Mouse (Mus musculus): Measurements from ENCODE around the gene Barx2. TPM values are rescaled to one million over a fixed set of nuclear protein-coding genes. Genes with fewer than 3 reads are reported as not detected.

The Barx2 gene
- polyA plus RNA-seq, 1 experiment from 2014 or later: not detected

DNA sequence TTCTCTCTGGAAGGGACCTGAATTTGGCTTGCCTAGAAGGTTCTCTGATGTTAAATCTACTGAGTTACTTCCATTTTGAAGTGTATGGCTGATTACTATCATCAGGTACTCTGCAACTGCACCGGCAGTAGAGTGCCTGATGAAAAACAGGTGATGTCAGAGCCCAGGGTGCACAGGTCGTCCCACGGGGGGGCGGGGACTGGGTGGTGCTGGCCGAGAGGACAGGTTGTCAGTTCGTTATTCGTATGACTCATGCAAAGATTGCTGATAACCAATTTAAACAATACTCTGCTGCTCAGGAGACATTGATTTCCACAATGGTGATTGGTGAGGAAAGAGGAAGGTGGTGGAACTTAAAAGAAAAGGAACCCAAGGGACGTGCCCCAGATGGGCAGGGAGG lies 61.6 kb downstream of the Barx2 start:
- Histone ChIP-seq H3K27ac (no peak overlapping the region), H3K9ac (no peak overlapping the region), H3K4me1 (replicated peaks) (no peaks in the 10 kb centered on the region), H3K27me3 (peaks cover 2% of the 10 kb centered on the region; the same call in 1 of the 2 replicates), H3K4me2 (no peak overlapping the region), H3K9me3 (replicated peaks) (no peaks in the 10 kb centered on the region), H3K4me3 (no peak overlapping the region), H3K36me3 (no peaks in the 10 kb centered on the region)
- WGBS: 58% methylated on average over 8 of the region's 8 CpGs
- no peak for ATAC-seq (replicated peaks; ENCODE audit: insufficient number of reproducible peaks, insufficient read depth, low FRiP score, low read depth)

DNA sequence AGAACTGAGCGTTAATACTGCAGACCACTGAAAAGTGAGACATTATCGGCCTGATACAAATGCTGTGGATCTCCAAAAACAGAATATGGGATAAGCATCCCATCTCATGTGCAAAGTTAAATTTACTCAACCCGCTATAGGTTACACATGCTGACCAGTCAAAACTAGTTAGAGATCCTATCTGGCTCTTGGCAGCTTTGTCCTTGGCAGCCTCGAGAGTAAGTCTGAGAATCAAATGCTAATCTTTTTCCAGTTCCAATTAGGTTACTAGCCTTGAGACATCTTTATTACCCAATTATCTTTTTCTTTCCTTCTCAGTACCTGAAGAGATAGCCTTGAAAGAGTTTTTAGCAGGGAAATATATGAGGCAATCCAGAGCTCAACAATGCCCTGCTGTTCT lies 62.6 kb downstream of the Barx2 start:
- Histone ChIP-seq H3K27me3 (peaks cover 2% of the 10 kb centered on the region; the same call in 1 of the 2 replicates), H3K4me1 (replicated peaks) (no peaks in the 10 kb centered on the region), H3K9ac (no peak overlapping the region), H3K9me3 (replicated peaks) (no peaks in the 10 kb centered on the region), H3K36me3 (no peaks in the 10 kb centered on the region), H3K4me3 (no peak overlapping the region), H3K27ac (no peak overlapping the region), H3K4me2 (no peak overlapping the region)
- ATAC-seq (replicated peaks; ENCODE audit: insufficient number of reproducible peaks, insufficient read depth, low FRiP score, low read depth): no peak
- 83% methylated on average over 4 of the region's 4 CpGs for WGBS

DNA sequence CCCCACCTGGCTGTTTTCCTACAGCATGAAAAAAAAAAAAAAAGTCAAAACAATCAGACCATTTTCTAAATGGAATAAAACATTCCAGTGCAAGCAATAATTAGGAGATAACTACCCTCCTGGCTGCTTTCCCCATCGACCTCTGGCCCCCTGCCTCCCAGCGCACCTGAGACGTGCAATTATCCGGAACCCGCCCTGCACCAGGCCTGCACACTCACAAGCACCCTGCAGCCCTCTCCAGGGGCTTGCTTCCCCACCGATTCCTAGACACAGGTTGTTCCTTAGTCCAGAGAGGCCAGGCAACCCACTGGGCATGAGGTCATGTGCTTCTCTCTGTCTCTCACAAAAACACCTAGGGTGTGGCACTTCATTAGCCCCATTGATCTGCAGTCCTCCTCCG lies 63.9 kb downstream of the Barx2 start:
- Histone ChIP-seq H3K9ac (no peak overlapping the region), H3K27me3 (no peaks in the 10 kb centered on the region), H3K4me2 (no peak overlapping the region), H3K27ac (no peak overlapping the region), H3K4me1 (replicated peaks) (no peaks in the 10 kb centered on the region), H3K9me3 (replicated peaks) (no peaks in the 10 kb centered on the region), H3K36me3 (no peaks in the 10 kb centered on the region), H3K4me3 (no peak overlapping the region)
- no peak for ATAC-seq (replicated peaks; ENCODE audit: insufficient number of reproducible peaks, insufficient read depth, low FRiP score, low read depth)
- 82% methylated on average over 7 of the region's 7 CpGs for WGBS

DNA sequence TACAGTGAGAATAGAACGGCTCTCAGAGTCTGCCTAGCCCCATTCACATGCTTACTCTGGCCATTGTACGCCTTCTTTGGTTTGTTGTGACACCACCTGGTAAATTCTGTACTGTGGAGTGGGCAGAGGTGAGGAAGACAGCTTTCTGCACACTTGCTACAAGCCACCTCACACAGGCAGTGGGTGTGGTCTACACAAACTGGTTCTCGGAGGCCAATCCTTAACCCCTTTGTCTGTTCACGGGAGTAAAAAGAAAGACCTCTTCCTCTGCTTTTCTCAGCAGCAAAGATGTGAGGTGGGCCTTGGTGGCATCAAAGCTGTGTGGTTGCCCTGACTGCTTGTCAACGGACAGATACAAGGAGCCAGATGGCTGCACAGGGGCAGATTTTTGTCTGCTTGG lies 68.6 kb downstream of the Barx2 start:
- Histone ChIP-seq H3K9ac (no peak overlapping the region), H3K27me3 (no peaks in the 10 kb centered on the region), H3K4me3 (no peak overlapping the region), H3K4me2 (no peak overlapping the region), H3K36me3 (no peaks in the 10 kb centered on the region), H3K4me1 (replicated peaks) (0 out of 2 replicates have a peak, but pooled peaks cover 3% of the 10 kb centered on the region), H3K27ac (no peak overlapping the region), H3K9me3 (replicated peaks) (no peaks in the 10 kb centered on the region)
- WGBS: 59% methylated on average over 5 of the region's 5 CpGs
- no peak for ATAC-seq (replicated peaks; ENCODE audit: insufficient number of reproducible peaks, insufficient read depth, low FRiP score, low read depth)

DNA sequence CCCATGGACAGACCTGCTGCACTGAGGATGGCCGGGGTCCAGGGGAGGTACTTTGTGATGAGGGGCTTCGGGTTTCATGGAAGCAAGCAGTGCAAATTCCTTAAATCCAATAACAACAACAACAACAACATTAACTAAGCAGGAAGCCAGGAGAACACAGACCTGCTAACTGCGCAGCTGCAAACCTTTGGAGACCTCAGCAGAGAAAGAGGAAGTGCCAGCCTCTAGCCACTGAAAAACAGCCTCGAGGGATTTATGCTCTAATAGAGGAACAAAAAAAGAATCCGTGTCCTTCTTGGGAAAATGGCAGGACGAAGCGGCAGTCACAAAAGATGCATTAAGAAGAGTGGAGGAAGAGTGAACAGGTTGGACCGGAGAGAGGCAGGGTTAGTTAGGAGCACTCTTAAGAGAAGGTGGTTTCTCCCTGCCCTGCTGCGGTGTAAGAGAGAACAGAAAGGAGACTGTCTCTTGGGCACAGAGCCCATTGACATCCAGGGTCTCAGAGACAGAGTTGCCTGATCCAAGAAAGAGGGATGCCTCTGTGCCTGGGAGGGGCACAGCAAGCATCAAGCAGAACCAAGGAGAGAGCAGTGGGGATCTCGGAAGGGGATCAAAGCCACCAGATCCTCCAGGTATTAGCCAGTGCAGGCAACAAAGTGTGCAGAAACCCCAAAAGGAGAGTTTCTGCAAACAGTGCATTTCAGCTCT lies 72.0 kb downstream of the Barx2 start:
- Histone ChIP-seq H3K9ac (no peak overlapping the region), H3K27me3 (no peaks in the 10 kb centered on the region), H3K9me3 (replicated peaks) (no peaks in the 10 kb centered on the region), H3K36me3 (no peaks in the 10 kb centered on the region), H3K4me1 (replicated peaks) (0 out of 2 replicates have a peak, but pooled peaks cover 3% of the 10 kb centered on the region), H3K27ac (no peak overlapping the region), H3K4me2 (no peak overlapping the region), H3K4me3 (no peak overlapping the region)
- 67% methylated on average over 10 of the region's 10 CpGs for WGBS
- no peak for ATAC-seq (replicated peaks; ENCODE audit: insufficient number of reproducible peaks, insufficient read depth, low FRiP score, low read depth)

DNA sequence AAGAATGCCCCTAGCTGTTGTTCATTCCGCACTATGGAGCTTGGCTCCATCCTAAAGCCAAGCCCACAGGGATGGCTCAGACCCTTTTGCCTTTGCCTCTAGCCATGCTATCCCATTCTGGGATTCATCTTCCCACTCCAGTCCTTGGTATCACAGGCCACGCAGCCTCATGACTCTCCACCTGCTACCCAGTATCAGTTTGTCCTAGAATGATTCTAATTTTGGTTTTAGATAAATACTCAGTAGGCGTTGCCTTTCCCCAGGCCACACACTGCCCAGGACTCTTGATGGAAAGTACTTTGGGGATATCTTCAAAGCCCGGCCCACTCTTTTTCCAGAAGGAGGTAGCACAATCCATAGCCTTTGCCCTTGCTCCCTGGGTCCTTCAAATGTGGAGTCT lies 72.7 kb downstream of the Barx2 start:
- 0 out of 2 replicates have a peak, but pooled peaks cover 3% of the 10 kb centered on the region for H3K4me1 ChIP-seq (replicated peaks)
- no peak overlapping the region for H3K4me3 ChIP-seq
- H3K9ac ChIP-seq: no peak overlapping the region
- ATAC-seq (replicated peaks; ENCODE audit: insufficient number of reproducible peaks, insufficient read depth, low FRiP score, low read depth): no peak
- no peak overlapping the region for H3K4me2 ChIP-seq
- 55% methylated on average over 4 of the region's 4 CpGs for WGBS
- no peaks in the 10 kb centered on the region for H3K9me3 ChIP-seq (replicated peaks)
- H3K27ac ChIP-seq: no peak overlapping the region
- H3K27me3 ChIP-seq: no peaks in the 10 kb centered on the region
- H3K36me3 ChIP-seq: no peaks in the 10 kb centered on the region

DNA sequence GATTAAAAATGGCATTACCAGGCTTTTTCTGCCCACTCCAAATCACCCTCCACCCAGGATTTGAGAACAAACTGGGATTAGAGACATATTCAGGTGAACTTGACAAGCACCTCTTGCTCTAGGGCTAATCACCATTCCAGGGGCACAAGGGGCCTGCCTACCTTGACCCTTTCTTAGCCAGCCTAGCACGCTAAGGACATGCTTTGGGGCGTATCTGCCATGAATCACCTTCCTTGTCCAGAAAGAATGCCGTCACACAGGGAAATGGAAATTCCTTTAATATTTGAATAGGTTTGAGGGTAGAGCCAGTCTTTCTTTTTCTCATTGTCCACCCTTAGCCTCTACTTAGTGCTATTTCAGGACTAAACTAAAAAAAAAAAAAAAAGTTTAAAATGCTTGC lies 73.2 kb downstream of the Barx2 start:
- Histone ChIP-seq H3K9ac (no peak overlapping the region), H3K4me3 (no peak overlapping the region), H3K4me2 (no peak overlapping the region), H3K4me1 (replicated peaks) (0 out of 2 replicates have a peak, but pooled peaks cover 3% of the 10 kb centered on the region), H3K9me3 (replicated peaks) (no peaks in the 10 kb centered on the region), H3K27ac (no peak overlapping the region), H3K27me3 (no peaks in the 10 kb centered on the region), H3K36me3 (no peaks in the 10 kb centered on the region)
- WGBS: 80% methylated on average over 3 of the region's 3 CpGs
- ATAC-seq (replicated peaks; ENCODE audit: insufficient number of reproducible peaks, insufficient read depth, low FRiP score, low read depth): no peak

DNA sequence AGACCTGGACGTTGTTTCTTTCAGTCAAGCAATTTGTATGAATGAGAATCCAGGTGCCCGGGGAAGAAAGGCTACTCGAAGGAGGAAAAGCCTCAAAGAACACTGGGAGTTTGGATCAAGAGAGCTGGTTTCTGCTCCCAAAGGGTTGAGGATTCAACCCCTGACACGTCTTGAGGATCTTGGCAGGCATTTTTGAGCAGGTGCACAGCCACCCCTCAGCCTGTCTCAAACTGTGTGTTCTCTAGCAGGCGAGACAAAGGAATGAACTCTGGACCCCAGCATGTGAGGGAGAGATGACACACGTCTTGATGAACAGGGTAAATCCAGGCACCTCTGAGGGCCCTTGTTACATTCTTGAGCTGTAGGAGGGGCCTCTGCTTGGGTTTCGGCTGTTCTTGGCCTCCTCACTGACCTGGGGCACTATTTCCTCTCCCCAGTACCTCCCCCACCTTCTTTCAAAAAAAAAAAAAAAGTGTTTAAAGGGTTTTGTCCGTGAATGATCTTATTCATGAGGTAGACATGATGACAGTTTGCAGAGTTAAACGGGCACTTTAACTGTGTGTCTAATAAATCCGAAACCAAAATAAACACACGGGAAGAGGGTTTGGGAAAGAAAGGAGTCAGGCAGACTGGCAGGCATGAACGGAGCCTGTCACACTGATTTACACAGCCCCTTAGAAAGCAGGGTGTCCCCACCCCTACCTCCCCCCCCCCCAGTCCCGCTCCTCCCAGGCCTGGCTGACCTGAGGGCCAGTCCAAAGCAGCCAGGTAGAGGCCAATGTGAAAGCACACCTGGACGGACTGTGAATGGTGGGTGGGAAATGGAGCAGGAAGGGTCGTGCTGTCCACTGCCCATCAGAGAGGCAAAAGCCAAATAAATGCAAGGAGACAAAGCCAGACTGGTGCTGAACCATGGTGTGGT lies 73.9 kb downstream of the Barx2 start:
- Histone ChIP-seq H3K4me1 (replicated peaks) (0 out of 2 replicates have a peak, but pooled peaks cover 3% of the 10 kb centered on the region), H3K9me3 (replicated peaks) (no peaks in the 10 kb centered on the region), H3K27me3 (no peaks in the 10 kb centered on the region), H3K9ac (no peak overlapping the region), H3K4me2 (no peak overlapping the region), H3K36me3 (no peaks in the 10 kb centered on the region), H3K27ac (no peak overlapping the region), H3K4me3 (no peak overlapping the region)
- WGBS: 53% methylated on average over 15 of the region's 15 CpGs
- no peak for ATAC-seq (replicated peaks; ENCODE audit: insufficient number of reproducible peaks, insufficient read depth, low FRiP score, low read depth)

DNA sequence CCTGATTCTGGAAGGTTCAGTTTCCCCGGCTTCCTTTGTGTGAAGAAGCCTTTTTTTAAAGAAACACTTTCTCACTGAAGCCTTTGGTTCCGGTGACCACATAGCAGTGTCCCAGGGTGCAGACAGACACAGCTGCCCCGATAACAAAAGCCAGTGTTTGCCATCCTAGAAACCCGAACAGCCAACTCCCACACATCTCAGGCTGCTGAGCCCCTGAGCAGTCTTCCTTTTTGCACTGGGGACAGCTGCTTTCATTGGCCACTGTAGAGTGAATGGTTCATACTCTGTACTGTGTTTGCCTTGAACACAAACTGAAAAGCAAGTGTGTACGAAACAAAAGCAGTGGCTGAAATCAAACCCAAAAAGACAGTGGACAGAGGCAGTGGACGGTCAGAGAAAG lies 75.2 kb downstream of the Barx2 start:
- Histone ChIP-seq H3K4me2 (no peak overlapping the region), H3K36me3 (no peaks in the 10 kb centered on the region), H3K4me3 (no peak overlapping the region), H3K27me3 (no peaks in the 10 kb centered on the region), H3K4me1 (replicated peaks) (0 out of 2 replicates have a peak, but pooled peaks cover 3% of the 10 kb centered on the region), H3K9ac (no peak overlapping the region), H3K27ac (no peak overlapping the region), H3K9me3 (replicated peaks) (no peaks in the 10 kb centered on the region)
- WGBS: 62% methylated on average over 6 of the region's 6 CpGs
- ATAC-seq (replicated peaks; ENCODE audit: insufficient number of reproducible peaks, insufficient read depth, low FRiP score, low read depth): no peak

DNA sequence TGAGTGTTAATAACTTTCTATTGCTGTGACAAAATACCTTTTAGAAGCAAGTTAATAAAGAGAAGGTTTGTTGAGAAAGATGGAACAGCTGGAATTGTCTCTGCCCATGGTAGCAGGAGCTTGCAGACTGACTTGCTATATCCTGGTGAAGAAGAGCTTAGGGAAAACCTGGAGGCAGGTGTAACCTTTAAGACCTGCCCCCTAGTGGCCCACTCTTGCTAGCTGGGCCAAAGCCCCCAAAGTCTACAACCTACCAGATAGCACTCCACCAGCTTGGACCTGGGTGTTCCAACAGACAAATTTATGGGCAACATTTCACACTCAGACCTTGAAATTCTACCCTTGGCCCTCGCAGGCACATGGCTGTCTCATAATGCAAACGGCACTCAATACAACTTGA lies 104.5 kb downstream of the Barx2 start:
- Histone ChIP-seq H3K27ac (no peak overlapping the region), H3K36me3 (no peaks in the 10 kb centered on the region), H3K27me3 (no peaks in the 10 kb centered on the region), H3K4me2 (no peak overlapping the region), H3K4me1 (replicated peaks) (no peaks in the 10 kb centered on the region), H3K4me3 (no peak overlapping the region), H3K9ac (no peak overlapping the region), H3K9me3 (replicated peaks) (no peaks in the 10 kb centered on the region)
- 70% methylated on average over 2 of the region's 2 CpGs for WGBS
- no peak for ATAC-seq (replicated peaks; ENCODE audit: insufficient number of reproducible peaks, insufficient read depth, low FRiP score, low read depth)

DNA sequence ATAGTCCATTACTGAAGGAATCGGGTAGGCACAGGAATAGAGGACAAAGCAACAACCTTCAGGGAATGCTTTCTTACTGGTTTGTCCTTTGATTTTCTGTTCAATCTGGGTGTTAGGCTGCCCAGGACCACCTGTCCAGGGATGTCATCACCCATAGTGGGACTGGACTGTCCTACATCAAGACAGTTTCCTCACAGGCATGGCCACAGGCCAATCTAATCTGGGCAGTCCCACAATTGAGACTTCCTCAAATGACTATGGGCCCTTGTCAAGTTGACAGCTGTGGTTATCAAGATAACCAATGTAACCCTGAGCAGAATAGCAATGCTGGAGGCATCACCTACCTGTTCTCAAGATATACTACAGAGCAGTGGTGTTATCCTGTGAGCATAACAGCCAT lies 110.6 kb downstream of the Barx2 start:
- no peak overlapping the region for H3K4me3 ChIP-seq
- no peak for ATAC-seq (replicated peaks; ENCODE audit: insufficient number of reproducible peaks, insufficient read depth, low FRiP score, low read depth)
- no peaks in the 10 kb centered on the region for H3K36me3 ChIP-seq
- no peaks in the 10 kb centered on the region for H3K9me3 ChIP-seq (replicated peaks)
- no peak overlapping the region for H3K9ac ChIP-seq
- WGBS: 95% methylated on average over 1 of the region's 1 CpGs
- H3K4me2 ChIP-seq: no peak overlapping the region
- no peaks in the 10 kb centered on the region for H3K27me3 ChIP-seq
- H3K27ac ChIP-seq: no peak overlapping the region
- no peaks in the 10 kb centered on the region for H3K4me1 ChIP-seq (replicated peaks)

Measured in heart, embryonic 15.5 days (tissue).